Mouse (Mus musculus): ENCODE measurements around the gene Tbc1d17.

GRCm38 (mm10) chr7:44821666-44822448 is 27.0 kb downstream of the Tbc1d17 start:
- TF ChIP-seq EP300 (IDR thresholded peaks at IDR 0.05) (no peak), CTCF (IDR thresholded peaks at IDR 0.05) (peak; percentile 28; the same call in 1 of the 2 replicates)

Measured in lung, postnatal 0 days (tissue).